Mouse (Mus musculus) erythroblast, embryonic 14.5 days (primary cell): ENCODE measurements at regions not wholly inside any gene's neighbourhood (a gene's known extent, or its start where the extent isn't known, plus 50 kb on each side); places are given as distances from the start of the nearest gene placed in this dataset.

ENCODE experiments used
- GATA1 ChIP-seq: IDR thresholded peaks from 2 replicates; pipeline ENCODE4 v1.6.1; 2012; ENCODE audit warnings: low read length, inconsistent platforms, mixed read lengths
- TAL1 ChIP-seq: IDR thresholded peaks from 3 replicates; pipeline ENCODE4 v1.6.1; 2012; ENCODE audit warnings: low read length, inconsistent platforms, mixed read lengths

DNA sequence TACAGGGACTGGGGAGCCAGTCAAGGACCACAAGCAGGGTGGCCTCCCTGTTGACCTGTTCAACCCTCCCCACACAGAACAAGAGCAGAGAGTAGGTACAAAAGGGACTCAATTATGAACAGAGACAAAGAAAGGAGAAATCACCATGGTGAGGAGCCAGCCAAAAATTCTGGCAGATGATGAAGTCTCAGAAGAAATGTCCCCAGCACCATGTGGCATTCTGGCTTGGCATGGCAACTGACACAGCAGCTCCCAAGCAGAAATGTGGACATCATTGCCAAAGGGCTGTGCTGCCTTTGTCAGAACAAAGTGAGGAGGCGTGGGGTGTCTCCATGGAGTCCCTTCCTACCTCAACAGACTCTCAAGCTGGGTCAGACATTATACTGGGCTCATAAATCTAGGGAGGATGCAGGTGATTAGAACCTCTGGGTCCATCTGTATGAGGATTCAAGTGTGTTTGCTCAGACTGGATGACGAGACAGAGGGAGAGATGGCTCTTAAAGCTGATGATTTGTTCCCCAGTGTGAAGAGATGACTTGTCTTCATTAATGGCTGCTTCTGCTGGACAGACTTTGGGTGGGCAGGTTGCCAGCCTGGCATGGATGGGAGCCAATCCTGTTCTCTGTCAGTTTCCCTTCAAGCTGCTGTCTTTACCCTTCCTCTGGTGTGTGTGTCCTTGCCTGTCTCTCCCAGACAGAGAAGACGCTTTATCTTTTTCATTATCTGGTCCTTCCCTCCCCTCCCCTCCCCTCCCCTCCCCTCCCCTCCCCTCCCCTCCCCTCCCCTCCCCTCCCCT is 120.5 kb upstream of the Fhl2 start:
- no peak for TF ChIP-seq GATA1
- no peak for TF ChIP-seq TAL1
